Mouse (Mus musculus): ENCODE data around the gene Taldo1. TPM values are rescaled to one million over a fixed set of nuclear protein-coding genes. Genes with fewer than 3 reads are reported as not detected.
A peak's percentile ranks its signal among the peaks of the same experiment; 100 is the strongest.
"Not testable (repeated sequence)": the region's sequence is repeated elsewhere in the genome, so short reads cannot be mapped to it uniquely, and the experiment has no call there.

Gene Taldo1
- total RNA-seq, 2 experiments from 2014 or later, result 96.6 to 104 TPM

- no peak for DNase-seq (ENCODE audit: low spot score in 2 of 2)
These were observed 10.7 kb upstream of the Taldo1 start for GRCm38 (mm10) chr7:141381068-141381835.

- DNase-seq (ENCODE audit: low spot score in 2 of 2), result no peak
These were observed 4.1 kb upstream of the Taldo1 start for GRCm38 (mm10) chr7:141387807-141388486.

- DNase-seq (ENCODE audit: low spot score in 2 of 2), result no peak
These were observed 3.4 kb upstream of the Taldo1 start for GRCm38 (mm10) chr7:141388487-141389109.

- no peak for DNase-seq (ENCODE audit: low spot score in 2 of 2)
These were observed 1.4 kb upstream of the Taldo1 start for GRCm38 (mm10) chr7:141390326-141391259.

GRCm38 (mm10) chr7:141392552-141393222 is 688 bp downstream of the Taldo1 start:
- DNase-seq (ENCODE audit: low spot score in 2 of 2), result no peak

GRCm38 (mm10) chr7:141394158-141394557 is 2.2 kb downstream of the Taldo1 start:
- no peak for DNase-seq (ENCODE audit: low spot score in 2 of 2)

GRCm38 (mm10) chr7:141394771-141395170 is 2.8 kb downstream of the Taldo1 start:
- peak; percentile 24 to 52 for DNase-seq (ENCODE audit: low spot score in 2 of 2)

- DNase-seq (ENCODE audit: low spot score in 2 of 2), result no peak
These were observed 3.3 kb downstream of the Taldo1 start for GRCm38 (mm10) chr7:141395348-141395747.

- peak in 1 of 2 experiments; percentile 46 for DNase-seq (ENCODE audit: low spot score in 2 of 2)
These were observed 11.3 kb downstream of the Taldo1 start for GRCm38 (mm10) chr7:141403305-141403704.

- no peak for DNase-seq (ENCODE audit: low spot score in 2 of 2)
These were observed 13.5 kb downstream of the Taldo1 start for GRCm38 (mm10) chr7:141405466-141405865.

- not testable (repeated sequence) for DNase-seq (ENCODE audit: low spot score in 2 of 2)
These were observed 15.7 kb downstream of the Taldo1 start for GRCm38 (mm10) chr7:141407670-141408069.

- DNase-seq (ENCODE audit: low spot score in 2 of 2), result peak; percentile 89 to 92
These were observed 16.8 kb downstream of the Taldo1 start for GRCm38 (mm10) chr7:141408833-141409232.

- no peak for DNase-seq (ENCODE audit: low spot score in 2 of 2)
These were observed 18.6 kb downstream of the Taldo1 start for GRCm38 (mm10) chr7:141410631-141411030.

GRCm38 (mm10) chr7:141411667-141412066 is 19.7 kb downstream of the Taldo1 start:
- DNase-seq (ENCODE audit: low spot score in 2 of 2), result no peak

- DNase-seq (ENCODE audit: low spot score in 2 of 2), result no peak
These were observed 21.3 kb downstream of the Taldo1 start for GRCm38 (mm10) chr7:141413331-141413730.

GRCm38 (mm10) chr7:141413809-141414584 is 22.0 kb downstream of the Taldo1 start, which contains the start of gene Gatd1:
Gene Gatd1, minus strand, starts transcription at chr7:141414136.
- DNase-seq (ENCODE audit: low spot score in 2 of 2), result peak; percentile 99 to 100

- no peak for DNase-seq (ENCODE audit: low spot score in 2 of 2)
These were observed 24.3 kb downstream of the Taldo1 start for GRCm38 (mm10) chr7:141416144-141416841.

GRCm38 (mm10) chr7:141417731-141418681 is 26.0 kb downstream of the Taldo1 start:
- no peak for DNase-seq (ENCODE audit: low spot score in 2 of 2)
